Mouse (Mus musculus): ENCODE data around the gene Cldnd1.

- TF ChIP-seq POLR2A (IDR thresholded peaks at IDR 0.05; ENCODE audit: control insufficient read depth, extremely low read depth, insufficient read depth, low read length, poor library complexity) (no peak), CTCF (IDR thresholded peaks at IDR 0.05; ENCODE audit: borderline replicate concordance, control insufficient read depth, extremely low read depth, insufficient read depth, low read length, poor library complexity) (no peak)
Observed at GRCm38 (mm10) chr16:58682870-58683269, 44.8 kb upstream of the Cldnd1 start.

Data from thymus, adult 2 months (tissue).